Mouse (Mus musculus) liver, adult (tissue): ENCODE measurements around the gene Ube2g2.

Experiments used
- GATA4 ChIP-seq: IDR thresholded peaks from 2 replicates; pipeline ENCODE4 v1.6.1; 2014; ENCODE audit warnings: mild to moderate bottlenecking, low read length; ENCODE audit not compliant: insufficient replicate concordance

Gene Ube2g2

DNA sequence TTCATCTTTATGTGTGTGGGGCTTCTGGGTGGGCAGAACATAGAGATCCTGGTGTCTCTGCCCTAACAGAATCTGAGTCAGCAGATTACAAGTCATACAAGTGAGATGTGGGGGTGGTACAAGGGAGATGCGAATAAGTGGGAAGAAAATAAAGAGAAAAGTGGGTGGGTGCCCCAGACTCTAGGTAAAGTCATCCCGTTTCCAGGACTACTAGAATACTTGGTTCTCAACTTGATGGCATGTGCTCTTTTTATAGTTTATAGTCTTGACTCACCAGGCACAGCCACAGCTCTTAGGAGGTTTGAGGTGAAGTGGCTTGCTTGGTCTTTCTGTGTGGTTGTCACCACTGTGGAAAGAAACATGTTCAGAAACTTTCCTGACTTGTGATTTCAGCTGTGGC is 26.0 kb upstream of the Ube2g2 start:
- TF ChIP-seq GATA4: no peak

DNA sequence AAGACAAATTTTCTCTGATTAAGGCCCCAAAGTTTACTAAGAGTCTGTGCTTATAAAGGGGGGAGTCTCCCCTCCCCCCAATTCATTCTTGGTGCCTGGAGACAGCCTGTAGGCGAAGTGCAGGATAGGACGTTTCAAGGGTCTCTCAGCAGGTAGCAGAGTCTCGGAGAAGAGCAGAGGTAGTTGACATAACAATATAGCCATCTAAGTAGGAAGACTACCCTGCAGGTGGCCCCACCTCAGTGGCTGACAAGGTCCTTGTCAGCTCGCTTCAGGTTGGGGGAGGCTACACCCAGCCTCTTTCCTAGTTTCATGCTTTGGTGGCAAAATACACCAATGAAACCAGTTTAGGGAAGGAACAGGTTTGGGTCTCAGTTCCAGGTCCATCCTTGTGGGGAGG is 19.1 kb upstream of the Ube2g2 start:
- TF ChIP-seq GATA4: no peak

GRCm38 (mm10) chr10:77604111-77604510 is 18.0 kb upstream of the Ube2g2 start:
- no peak for TF ChIP-seq GATA4

DNA sequence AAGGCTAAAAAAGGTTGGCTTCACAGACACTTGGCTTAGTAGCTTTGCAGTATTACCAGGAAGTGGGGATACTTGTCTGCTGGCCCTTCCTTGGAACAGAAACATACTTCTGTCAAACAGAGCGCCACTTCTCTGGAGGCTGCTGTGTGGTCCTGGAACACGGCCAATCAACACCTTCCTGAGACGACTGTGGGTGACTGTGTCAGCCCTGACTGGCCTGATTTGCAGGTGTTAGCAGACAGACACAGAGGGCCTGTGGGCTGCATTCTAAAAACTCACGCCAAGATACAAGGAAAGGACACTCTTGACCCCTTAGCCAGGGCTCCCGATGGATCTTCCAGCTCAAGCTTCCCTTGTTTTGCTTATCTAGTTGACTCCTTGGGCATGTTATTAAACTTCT is 17.1 kb upstream of the Ube2g2 start:
- no peak for TF ChIP-seq GATA4

DNA sequence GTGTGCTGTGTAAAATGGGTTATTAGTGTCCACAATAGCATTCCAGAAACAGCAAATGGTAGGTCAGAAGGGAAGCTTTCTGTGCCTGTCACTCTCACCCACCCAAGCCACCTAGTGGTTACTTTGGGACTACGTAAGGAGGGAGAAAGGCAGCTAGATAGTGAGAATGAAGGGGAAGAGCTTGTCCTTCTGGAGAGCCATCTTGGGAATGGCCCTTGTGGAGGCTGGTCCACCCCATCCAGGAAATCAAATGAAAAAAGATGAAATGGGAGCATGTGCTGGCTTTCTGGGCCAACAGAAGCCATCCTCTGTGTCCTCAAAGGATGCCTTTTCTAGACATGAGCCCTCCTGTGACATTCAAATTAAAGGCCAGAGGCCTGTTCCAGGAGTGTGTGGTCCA is 16.7 kb upstream of the Ube2g2 start:
- TF ChIP-seq GATA4: no peak

DNA sequence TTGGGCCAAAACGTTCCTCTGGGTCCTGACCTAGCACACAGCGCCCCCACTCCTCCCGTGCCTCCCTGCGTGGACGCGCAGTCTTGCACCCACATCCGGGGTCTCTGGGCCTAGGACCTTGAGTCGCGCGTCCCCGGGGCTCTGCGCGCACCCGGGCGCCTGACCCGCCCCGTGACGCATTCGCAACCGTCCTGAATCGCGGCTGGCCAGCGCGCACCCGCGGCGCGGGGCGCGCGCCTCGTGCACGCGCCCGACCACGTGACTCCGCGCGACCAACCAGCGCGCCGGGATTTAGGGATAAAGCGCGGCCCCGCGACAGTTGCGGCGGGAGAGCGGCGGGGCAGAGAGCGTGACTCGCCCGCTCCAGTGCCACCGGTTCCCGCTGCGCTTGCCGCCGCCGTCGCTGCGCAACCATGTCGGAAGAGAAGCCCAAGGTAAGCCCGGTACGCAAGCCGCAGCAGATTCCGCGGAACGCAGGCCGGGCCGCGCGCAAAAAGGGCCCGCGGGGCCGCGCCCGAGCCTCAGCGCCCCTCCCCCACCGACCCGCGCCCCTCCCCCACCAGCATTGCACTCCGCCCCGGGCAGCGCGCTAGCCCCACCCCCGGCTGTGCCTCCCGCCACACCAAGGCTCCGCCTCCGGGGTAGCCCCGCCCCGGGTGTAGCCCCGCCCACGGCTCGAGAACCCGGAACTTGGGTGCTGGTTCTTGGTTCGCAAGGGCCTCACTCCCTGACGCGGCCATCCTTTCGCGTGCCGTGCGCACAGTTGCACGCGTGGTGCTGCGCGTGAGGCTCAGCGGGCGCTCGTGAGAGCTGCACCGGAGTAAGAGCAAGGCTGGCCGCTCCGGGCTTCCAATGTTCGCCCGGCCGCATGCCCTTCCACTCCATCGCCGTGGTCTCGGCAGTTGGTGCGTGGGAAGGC is 15.9 kb upstream of the Ube2g2 start, which contains the start of the genes Sumo3 and Gm49325:
Gene Sumo3 (plus strand): TSS at position 190 of the 919 bp plus-strand sequence.
Gene Gm49325 (plus strand): TSS at position 290 of the 919 bp plus-strand sequence.
- no peak for TF ChIP-seq GATA4

DNA sequence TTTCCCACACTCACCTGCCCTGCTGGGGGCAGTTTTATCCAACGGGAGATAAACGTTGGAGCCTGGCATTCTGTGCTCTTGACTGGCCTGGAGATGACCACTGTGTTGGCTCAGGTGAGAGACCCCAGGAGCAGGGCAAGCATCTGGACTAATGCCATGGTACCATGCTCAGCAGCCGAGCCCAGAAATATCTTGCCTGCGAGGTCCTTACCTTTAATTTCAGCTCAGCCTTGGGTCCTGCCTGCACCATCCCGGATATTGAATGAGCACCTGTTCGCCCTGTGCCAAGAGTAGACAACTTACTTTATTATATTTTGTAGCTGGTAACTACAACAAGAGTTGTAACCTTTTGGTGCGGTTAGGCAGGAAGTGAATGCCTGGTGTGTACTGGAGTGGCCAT is 15.2 kb upstream of the Ube2g2 start:
- no peak for TF ChIP-seq GATA4

GRCm38 (mm10) chr10:77607441-77607840 is 14.6 kb upstream of the Ube2g2 start:
- no peak for TF ChIP-seq GATA4

- no peak for TF ChIP-seq GATA4
These were observed 13.5 kb upstream of the Ube2g2 start for GRCm38 (mm10) chr10:77608589-77608988.

GRCm38 (mm10) chr10:77610221-77610961 is 11.7 kb upstream of the Ube2g2 start:
- TF ChIP-seq GATA4: peak; percentile 78; the same call in 1 of the 2 replicates

DNA sequence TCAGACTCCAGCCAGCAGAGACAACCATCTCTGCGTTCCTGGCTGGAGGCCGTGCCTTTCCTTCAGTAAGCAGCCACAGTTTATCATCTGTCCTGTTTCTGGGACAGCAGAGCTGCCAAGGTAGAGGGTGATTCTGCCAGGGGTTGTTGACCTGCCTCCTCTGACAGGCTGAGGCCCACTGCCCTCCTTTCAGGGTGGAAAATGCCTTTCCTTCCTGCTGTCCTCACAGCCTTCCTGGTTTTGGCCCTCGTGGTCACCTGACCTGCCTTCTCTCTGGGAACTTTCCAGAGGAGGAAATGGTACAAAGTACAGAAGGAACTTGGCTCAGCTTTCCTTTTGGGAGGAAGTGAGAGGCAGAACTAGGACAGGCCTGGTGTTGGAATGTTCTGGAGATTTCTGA is 8.7 kb upstream of the Ube2g2 start:
- TF ChIP-seq GATA4: peak; percentile 78; the same call in 1 of the 2 replicates

GRCm38 (mm10) chr10:77615647-77616046 is 6.4 kb upstream of the Ube2g2 start:
- no peak for TF ChIP-seq GATA4

DNA sequence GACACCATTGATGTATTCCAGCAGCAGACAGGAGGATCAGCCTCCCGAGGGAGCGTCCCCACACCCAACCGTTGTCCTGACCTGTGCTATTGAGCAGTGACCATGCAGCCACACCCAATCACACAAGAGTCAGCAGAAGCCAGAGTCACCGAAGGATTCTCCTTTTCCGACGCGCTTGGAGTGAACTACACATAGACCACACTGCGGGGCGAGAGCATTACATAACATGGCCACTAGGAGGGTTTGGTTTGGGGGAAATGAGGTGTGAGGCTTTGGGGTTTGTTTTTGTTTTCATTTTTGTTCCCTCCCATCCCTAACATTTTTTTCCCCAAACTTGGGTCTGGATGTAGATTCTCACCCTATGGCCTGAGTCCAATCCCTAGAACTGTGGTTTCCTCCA is 5.9 kb upstream of the Ube2g2 start:
- no peak for TF ChIP-seq GATA4

DNA sequence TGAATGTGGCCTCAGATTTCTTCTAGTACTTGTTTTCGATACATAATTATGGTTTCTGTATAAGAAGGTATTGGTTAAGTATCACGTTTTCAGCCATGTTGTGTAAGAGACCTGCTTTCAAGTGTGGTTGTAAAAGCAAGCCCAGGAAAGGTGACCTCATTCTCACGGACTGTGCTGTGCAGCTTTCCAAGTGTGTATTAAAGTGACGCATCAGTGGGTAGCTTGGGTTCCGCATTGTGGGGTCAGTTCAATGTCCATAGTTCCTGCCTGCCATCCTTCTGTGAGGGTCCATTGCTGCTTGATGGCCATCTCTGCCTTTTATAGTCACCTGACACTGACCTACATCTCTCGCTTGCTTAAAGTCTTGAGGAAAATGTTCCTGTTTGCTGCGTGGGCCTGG is 5.1 kb upstream of the Ube2g2 start:
- TF ChIP-seq GATA4: no peak

GRCm38 (mm10) chr10:77621546-77621945 is 529 bp upstream of the Ube2g2 start:
- no peak for TF ChIP-seq GATA4

GRCm38 (mm10) chr10:77623069-77623492 is 1.0 kb downstream of the Ube2g2 start:
- no peak for TF ChIP-seq GATA4
